Mouse (Mus musculus) lung, postnatal 0 days (tissue): ENCODE measurements at regions not wholly inside any gene's neighbourhood (a gene's known extent, or its start where the extent isn't known, plus 50 kb on each side); places are given as distances from the start of the nearest gene placed in this dataset.
A peak's percentile ranks its signal among the peaks of the same experiment; 100 is the strongest.

Experiments
- ATAC-seq: fragments of 200-750 bp; cut with Nextera tagmentation; 2 replicates; pipeline ENCODE4 v1.8.0; 2017; ENCODE audit warnings: moderate library complexity
- DNase-seq: peaks from one replicate; pipeline ENCODE4 v3.0.0-alpha.2; 2016; ENCODE audit warnings: low spot score
- H3K27ac ChIP-seq: fragments of 300-500 bp; sonication (generic); 2 replicates; pipeline ENCODE4 v1.5.1; 2014; ENCODE audit warnings: antibody characterized with exemption, mild to moderate bottlenecking, low read length, mixed read lengths
- H3K27me3 ChIP-seq: fragments of 300-500 bp; sonication (generic); replicated peaks from 2 replicates; pipeline ENCODE4 v1.6.1; 2014; ENCODE audit warnings: low read length, mixed read lengths; ENCODE audit not compliant: insufficient read depth
- H3K36me3 ChIP-seq: fragments of 300-500 bp; sonication (generic); 2 replicates; pipeline ENCODE4 v1.6.1; 2014; ENCODE audit warnings: low read length, mixed read lengths; ENCODE audit not compliant: insufficient read depth
- H3K4me1 ChIP-seq: fragments of 300-500 bp; sonication (generic); 2 replicates; pipeline ENCODE4 v1.6.1; 2014; ENCODE audit warnings: antibody characterized with exemption, low read depth, low read length, mixed read lengths; ENCODE audit not compliant: insufficient read depth
- H3K4me2 ChIP-seq: fragments of 300-500 bp; sonication (generic); replicated peaks from 2 replicates; pipeline ENCODE4 v1.6.1; 2014; ENCODE audit warnings: low read depth, mild to moderate bottlenecking, low read length, moderate library complexity, mixed read lengths
- H3K4me3 ChIP-seq: fragments of 300-500 bp; sonication (generic); 2 replicates; pipeline ENCODE4 v1.5.1; 2014; ENCODE audit warnings: low read depth, low read length
- H3K9ac ChIP-seq: fragments of 300-500 bp; sonication (generic); replicated peaks from 2 replicates; pipeline ENCODE4 v1.6.1; 2014; ENCODE audit warnings: low read depth, mild to moderate bottlenecking
- H3K9me3 ChIP-seq: fragments of 300-500 bp; sonication (generic); 2 replicates; pipeline ENCODE4 v1.6.1; 2016; ENCODE audit warnings: low read length, mixed read lengths
- CTCF ChIP-seq: IDR thresholded peaks from 2 replicates; pipeline ENCODE4 v1.5.1; 2016; ENCODE audit warnings: antibody characterized with exemption, mild to moderate bottlenecking
- EP300 ChIP-seq: IDR thresholded peaks from 2 replicates; pipeline ENCODE4 v1.6.1; 2016; ENCODE audit warnings: antibody characterized with exemption, mild to moderate bottlenecking, control low read depth
- whole genome bisulfite sequencing: fragments of 180-500 bp; shearing (Covaris S2); extraction: QIAGEN DNeasy Blood & Tissue Kit; methylation state at CpG from one replicate; pipeline ENCODE4 v1.1.7; 2014; 5-methylcytosine and 5-hydroxymethylcytosine counted together

DNA sequence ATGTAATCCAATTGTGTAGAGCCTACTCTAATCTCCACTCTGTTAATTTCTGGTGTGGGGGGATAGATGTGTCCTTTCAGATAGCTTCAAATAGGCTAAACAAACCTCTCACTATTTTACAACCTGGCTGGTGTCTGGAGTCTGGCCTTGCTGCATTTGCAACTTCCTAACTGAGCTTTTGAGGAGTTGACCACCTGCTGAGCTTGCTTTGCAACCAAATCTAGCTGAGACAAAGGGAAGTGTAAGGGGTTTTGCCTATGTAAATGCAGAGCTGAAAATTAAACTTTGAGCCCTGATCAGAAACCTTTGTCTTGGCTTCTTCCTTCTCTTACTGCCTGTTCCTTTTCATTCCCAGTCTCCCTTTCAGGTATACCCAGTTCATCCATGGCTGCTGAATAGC lies 404.3 kb downstream of the Cetn3 start:
- Histone ChIP-seq H3K4me2 (no peak overlapping the region), H3K4me1 (no peaks in the 10 kb centered on the region), H3K27ac (no peak overlapping the region), H3K4me3 (no peak overlapping the region), H3K27me3 (no peaks in the 10 kb centered on the region), H3K36me3 (no peaks in the 10 kb centered on the region), H3K9ac (no peak overlapping the region), H3K9me3 (no peaks in the 10 kb centered on the region)
- TF ChIP-seq EP300 (no peak), CTCF (no peak)
- DNase-seq (no peak), ATAC-seq (no peak)

DNA sequence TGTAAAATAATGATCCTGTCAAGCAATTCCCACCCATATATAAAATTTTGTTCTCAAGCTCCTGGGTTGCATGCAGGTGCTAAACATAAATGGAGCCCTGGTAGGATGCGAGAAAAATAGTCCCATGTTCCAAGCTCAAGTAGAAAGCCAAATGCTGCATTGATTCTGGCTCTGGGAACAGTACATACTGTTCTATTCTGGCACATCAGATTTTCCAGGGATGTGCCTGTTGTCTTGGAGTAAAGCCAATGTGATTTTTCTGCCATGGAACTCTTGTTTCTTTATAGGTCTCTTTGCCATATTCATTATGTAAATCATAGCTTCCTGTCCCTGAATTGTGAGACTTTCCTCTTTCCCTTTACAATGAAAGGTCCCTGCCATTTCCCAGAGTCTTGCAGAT lies 417.9 kb downstream of the Cetn3 start:
- H3K4me3 ChIP-seq, result no peak overlapping the region
- no peaks in the 10 kb centered on the region for H3K27me3 ChIP-seq
- no peaks in the 10 kb centered on the region for H3K4me1 ChIP-seq
- peak; percentile 19 for DNase-seq
- no peaks in the 10 kb centered on the region for H3K36me3 ChIP-seq
- WGBS, result 68% methylated on average over 1 of the region's 1 CpGs
- no peak overlapping the region for H3K27ac ChIP-seq
- TF ChIP-seq CTCF (no peak), EP300 (peak; percentile 90)
- no peaks in the 10 kb centered on the region for H3K9me3 ChIP-seq
- no peak overlapping the region for H3K4me2 ChIP-seq
- no peak overlapping the region for H3K9ac ChIP-seq
- ATAC-seq, result no peak

- Histone ChIP-seq H3K27me3 (no peaks in the 10 kb centered on the region), H3K36me3 (no peaks in the 10 kb centered on the region), H3K9me3 (no peaks in the 10 kb centered on the region), H3K4me3 (no peak overlapping the region), H3K4me1 (no peaks in the 10 kb centered on the region), H3K4me2 (no peak overlapping the region), H3K27ac (no peak overlapping the region), H3K9ac (no peak overlapping the region)
- TF ChIP-seq EP300 (no peak), CTCF (no peak)
- peak; percentile 11 for DNase-seq
- no peak for ATAC-seq
Measured at GRCm38 (mm10) chr13:82225430-82225829, 442.6 kb downstream of the Cetn3 start.

- H3K4me1 ChIP-seq, result no peaks in the 10 kb centered on the region
- no peaks in the 10 kb centered on the region for H3K9me3 ChIP-seq
- H3K9ac ChIP-seq, result no peak overlapping the region
- no peak overlapping the region for H3K27ac ChIP-seq
- DNase-seq (no peak), ATAC-seq (no peak)
- 82% methylated on average over 2 of the region's 2 CpGs for WGBS
- H3K4me2 ChIP-seq, result no peak overlapping the region
- H3K27me3 ChIP-seq, result no peaks in the 10 kb centered on the region
- no peaks in the 10 kb centered on the region for H3K36me3 ChIP-seq
- no peak overlapping the region for H3K4me3 ChIP-seq
- TF ChIP-seq CTCF (no peak), EP300 (no peak)
Measured at GRCm38 (mm10) chr13:82233901-82234300, 451.0 kb downstream of the Cetn3 start.

- no peak for DNase-seq
- H3K36me3 ChIP-seq, result no peaks in the 10 kb centered on the region
- ATAC-seq, result no peak
- no peak for TF ChIP-seq CTCF
- TF ChIP-seq EP300, result no peak
- 82% methylated on average over 1 of the region's 1 CpGs for WGBS
- no peak overlapping the region for H3K4me3 ChIP-seq
- H3K4me2 ChIP-seq, result no peak overlapping the region
- no peaks in the 10 kb centered on the region for H3K9me3 ChIP-seq
- no peaks in the 10 kb centered on the region for H3K27me3 ChIP-seq
- no peak overlapping the region for H3K27ac ChIP-seq
- no peak overlapping the region for H3K9ac ChIP-seq
- H3K4me1 ChIP-seq, result no peaks in the 10 kb centered on the region
Measured at GRCm38 (mm10) chr13:82246231-82246630, 463.4 kb downstream of the Cetn3 start.

DNA sequence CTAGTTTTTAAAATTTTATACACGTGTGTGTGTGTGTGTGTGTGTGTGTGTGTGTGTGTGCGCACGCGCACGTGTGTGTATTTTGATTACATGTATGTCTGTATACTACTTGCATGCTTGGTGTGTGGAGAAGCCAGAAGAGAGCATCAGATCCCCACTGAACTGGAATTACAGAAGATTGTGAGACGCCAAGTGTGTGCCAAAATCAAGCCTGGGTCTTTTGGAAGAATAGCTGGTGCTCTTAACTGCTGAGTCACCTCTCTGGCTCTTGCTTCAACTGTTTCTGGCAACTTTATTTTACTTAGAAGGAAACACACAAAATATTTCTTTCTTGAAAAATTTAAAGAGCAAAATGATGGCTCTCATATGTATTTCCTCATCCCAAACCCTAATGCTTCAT lies 467.5 kb downstream of the Cetn3 start:
- WGBS, result 89% methylated on average over 6 of the region's 6 CpGs
- DNase-seq (no peak), ATAC-seq (no peak)
- no peak overlapping the region for H3K27ac ChIP-seq
- no peak overlapping the region for H3K4me3 ChIP-seq
- no peak overlapping the region for H3K4me2 ChIP-seq
- no peak for TF ChIP-seq EP300
- no peak for TF ChIP-seq CTCF
- H3K27me3 ChIP-seq, result no peaks in the 10 kb centered on the region
- no peaks in the 10 kb centered on the region for H3K4me1 ChIP-seq
- no peaks in the 10 kb centered on the region for H3K36me3 ChIP-seq
- H3K9me3 ChIP-seq, result no peaks in the 10 kb centered on the region
- H3K9ac ChIP-seq, result no peak overlapping the region

DNA sequence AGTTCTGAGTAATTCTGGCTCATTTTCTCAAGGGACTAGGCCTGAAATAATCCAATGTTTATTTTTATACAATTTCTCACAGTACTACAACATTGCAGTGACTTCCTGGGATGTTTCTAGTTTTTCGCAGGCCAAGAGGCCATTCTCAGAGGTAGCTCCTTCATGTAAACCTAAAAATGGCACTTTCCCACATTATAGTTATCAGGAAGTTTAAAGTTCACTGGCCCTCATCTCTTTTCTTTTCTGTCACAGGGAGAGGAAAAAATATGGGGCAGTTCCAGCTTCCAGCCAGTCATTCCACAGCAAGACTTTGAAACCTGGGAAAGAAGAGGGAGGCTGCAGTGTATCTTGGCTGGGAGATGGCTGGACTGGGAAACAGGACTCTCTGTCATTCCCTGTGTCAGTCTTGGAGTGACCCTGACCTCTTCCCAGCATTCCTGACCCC lies 475.6 kb downstream of the Cetn3 start:
- DNase-seq (no peak), ATAC-seq (no peak)
- H3K36me3 ChIP-seq, result no peaks in the 10 kb centered on the region
- H3K4me1 ChIP-seq, result no peaks in the 10 kb centered on the region
- H3K4me2 ChIP-seq, result no peak overlapping the region
- no peaks in the 10 kb centered on the region for H3K27me3 ChIP-seq
- no peaks in the 10 kb centered on the region for H3K9me3 ChIP-seq
- WGBS, result 49% methylated on average over 1 of the region's 1 CpGs
- no peak overlapping the region for H3K4me3 ChIP-seq
- H3K27ac ChIP-seq, result no peak overlapping the region
- TF ChIP-seq EP300 (no peak), CTCF (no peak)
- H3K9ac ChIP-seq, result no peak overlapping the region
